14 mouse cellular contexts compared by ENCODE assay signal in genomic region chr13:35388380-35388779, GRCm38 (mm10).
"Had no signal": no experiment of that assay in that cellular context is flagged by ENCODE, and none has a peak within 500 bp of the region (broad histone marks: within the 10 kb centered on the region; RNA-seq: fewer than 3 reads in every experiment).

No protein-coding gene starts in this region.

- H3K4me1 ChIP-seq: megakaryocyte, embryonic 14.5 days; midbrain, embryonic 13.5 days; midbrain, embryonic 15.5 days; neural tube, embryonic 12.5 days; stomach, embryonic 15.5 days had no signal

- H3K9ac ChIP-seq: lung, embryonic 14.5 days; midbrain, embryonic 13.5 days; midbrain, embryonic 15.5 days; neural tube, embryonic 12.5 days; stomach, embryonic 15.5 days had no signal

- H3K4me3 ChIP-seq: megakaryocyte, embryonic 14.5 days; midbrain, embryonic 13.5 days; midbrain, embryonic 15.5 days; neural tube, embryonic 12.5 days; stomach, embryonic 15.5 days had no signal

- H3K27ac ChIP-seq: midbrain, embryonic 13.5 days; midbrain, embryonic 15.5 days; neural tube, embryonic 12.5 days; stomach, embryonic 15.5 days; stomach, postnatal 0 days had no signal

- H3K27me3 ChIP-seq: midbrain, embryonic 13.5 days; midbrain, embryonic 15.5 days; neural tube, embryonic 12.5 days; stomach, embryonic 15.5 days had no signal

- DNase-seq: lung, adult 18-20 months; lung, embryonic 14.5 days; lung, postnatal 10 days; lung, postnatal 4 days; right cerebral cortex, postnatal 14 days; thymus, adult 2 months; thymus, postnatal 36 days had no signal

- H3K36me3 ChIP-seq: midbrain, embryonic 13.5 days; midbrain, embryonic 15.5 days; neural tube, embryonic 12.5 days; stomach, embryonic 15.5 days had no signal

- ATAC-seq: midbrain, embryonic 13.5 days; midbrain, embryonic 15.5 days had no signal

- H3K4me2 ChIP-seq: lung, embryonic 14.5 days; midbrain, embryonic 11.5 days; midbrain, embryonic 13.5 days; midbrain, embryonic 15.5 days; neural tube, embryonic 12.5 days; stomach, embryonic 15.5 days had no signal

- H3K9me3 ChIP-seq: midbrain, embryonic 13.5 days; midbrain, embryonic 15.5 days; neural tube, embryonic 12.5 days; stomach, embryonic 15.5 days had no signal
